Mouse (Mus musculus) embryonic stem cell, embryonic (primary cell): ENCODE results near the gene 6330409D20Rik.

Source experiments
- CTCF ChIA-PET, 4 experiments: fragments of 300-600 bp in 2 of 4; fragments of 350-600 bp in 2 of 4; sonication (Branson Sonifier 250); formaldehyde crosslinking; loops; one replicate each; lab custom pipeline; 2022; ENCODE audit warnings: inconsistent platforms in 2 of 4; lab: Charles Lee
- POLR2A ChIA-PET, 4 experiments: fragments of 300-600 bp in 2 of 4; fragments of 350-600 bp in 2 of 4; sonication (Branson Sonifier 250); formaldehyde crosslinking; loops; one replicate each; lab custom pipeline; 2022; ENCODE audit warnings: antibody characterized with exemption in 4 of 4, inconsistent platforms in 1 of 4; lab: Charles Lee

The 6330409D20Rik gene

GRCm38 (mm10) chr2:32740916-32741272 is at the start of gene 6330409D20Rik:
Gene 6330409D20Rik, minus strand, starts transcription at chr2:32741016.
- ChIA-PET CTCF (interaction anchor here in 3 of 4 experiments (0.6 to 1.2 kb wide), 5 partner anchors 12 to 45 kb away, joined by 3 to 4 read pairs (median 3); partner anchors contain the start of gene Tor2a (in 2 of the 3)), POLR2A (interaction anchor here in 2 of 4 experiments (0.8 to 12.4 kb wide), 6 partner anchors 10 to 41 kb away, joined by 4 to 118 read pairs (median 7); no protein-coding TSS in a partner anchor)

DNA sequence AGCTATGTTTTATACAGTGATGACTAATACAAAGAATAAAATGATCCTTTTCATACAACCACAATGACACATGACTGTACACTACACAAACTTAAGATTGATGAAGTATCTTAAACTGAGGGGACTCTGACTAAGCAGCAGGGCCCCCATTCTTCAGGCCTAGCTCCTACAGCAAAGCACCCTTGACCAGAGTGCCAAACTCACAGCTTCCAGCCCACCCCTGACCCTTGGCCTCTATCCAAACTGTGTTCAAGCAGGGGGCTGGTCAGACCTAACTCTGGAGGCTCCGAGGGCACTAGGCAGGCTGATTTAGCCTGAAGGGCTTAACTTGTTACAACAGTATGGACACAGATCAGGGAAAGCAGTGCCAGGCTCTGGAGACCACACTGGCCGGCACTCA is 47.8 kb upstream of the 6330409D20Rik start:
- ChIA-PET CTCF (interaction anchor here in 3 of 4 experiments (1.0 to 4.4 kb wide), 11 partner anchors 9 to 140 kb away, joined by 3 to 24 read pairs (median 8); partner anchors contain the start of gene Tor2a (in 1 of the 3)), POLR2A (interaction anchor here in 2 of 4 experiments (1.1 to 2.9 kb wide), 7 partner anchors 9 to 218 kb away, joined by 3 to 11 read pairs (median 3); partner anchors contain the start of gene Dpm2 (in 1 of the 2))

- ChIA-PET POLR2A (interaction anchor here in 3 of 4 experiments (0.6 to 2.9 kb wide), 17 partner anchors 13 to 471 kb away, joined by 3 to 11 read pairs (median 3); partner anchors contain the start of gene Dpm2 (in 1 of the 3)), CTCF (interaction anchor here (0.6 to 4.4 kb wide), 40 partner anchors 8 to 504 kb away, joined by 3 to 24 read pairs (median 4); partner anchors contain the start of gene Tor2a (in 1 of the 4))
Measured at GRCm38 (mm10) chr2:32787176-32787575, 46.4 kb upstream of the 6330409D20Rik start.

DNA sequence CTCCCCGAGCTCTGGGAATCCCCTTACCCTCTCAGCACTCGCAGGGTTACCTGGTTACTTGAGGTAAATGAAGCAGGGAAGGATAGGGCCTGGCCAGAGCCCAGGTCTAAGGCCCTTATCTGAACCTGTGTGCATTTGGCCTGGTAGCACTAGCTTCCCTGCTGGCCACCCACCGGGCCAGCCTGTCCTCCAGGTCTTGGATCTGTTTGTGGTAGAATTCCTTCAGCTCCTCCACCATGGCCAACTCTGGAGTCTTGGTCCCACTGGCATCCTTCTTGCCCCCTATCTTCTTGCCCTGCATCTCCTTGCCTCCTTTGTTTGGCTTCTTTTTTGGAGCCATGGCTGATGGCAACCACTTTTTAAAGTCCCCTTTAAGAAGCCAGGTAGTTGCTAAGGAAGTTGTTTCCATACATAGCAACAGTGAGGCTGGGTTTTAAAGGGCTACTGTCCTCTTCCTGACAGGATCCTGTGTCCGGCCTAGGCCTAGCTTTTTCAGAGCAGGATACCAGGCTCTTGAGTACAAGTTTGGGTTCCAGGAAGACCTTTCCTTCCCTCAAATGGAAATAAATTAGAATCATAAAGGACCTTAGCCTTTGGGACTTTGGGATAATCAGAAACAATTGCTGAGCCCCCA is 43.3 kb upstream of the 6330409D20Rik start, which contains the start of gene Cfap157:
Gene Cfap157, minus strand, starts transcription at position 381 of the 634 bp plus-strand sequence.
- ChIA-PET POLR2A (interaction anchor here in 2 of 4 experiments (0.5 to 2.6 kb wide), 9 partner anchors 10 to 1978 kb away, joined by 3 to 9 read pairs (median 4); partner anchors contain the start of genes Lrsam1 (in 1 of the 2) and Rpl12 (in 1 of the 2)), CTCF (interaction anchor here (0.6 to 2.8 kb wide), 10 partner anchors 13 to 209 kb away, joined by 3 to 9 read pairs (median 3); partner anchors contain the start of gene Pip5kl1 (in 1 of the 4))

DNA sequence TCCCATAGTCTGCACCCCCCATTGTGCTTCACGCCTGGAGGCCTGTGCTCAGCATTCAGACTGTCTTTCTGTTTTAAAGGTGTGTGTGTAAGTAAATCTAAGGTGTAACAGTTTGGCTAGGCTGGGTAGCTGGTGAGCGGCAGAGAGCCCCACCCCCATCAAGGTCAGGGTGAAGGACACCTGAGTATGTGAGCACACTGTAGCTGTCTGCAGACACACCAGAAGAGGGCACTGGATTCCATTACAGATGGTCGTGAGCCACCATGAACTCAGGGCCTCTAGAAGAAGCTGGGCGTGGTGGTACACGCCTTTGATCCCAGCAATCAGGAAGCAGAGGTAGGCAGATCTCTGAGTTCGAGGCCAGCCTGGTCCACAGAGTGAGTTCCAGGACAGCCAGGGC is 40.9 kb upstream of the 6330409D20Rik start:
- CTCF ChIA-PET, result interaction anchor here (0.7 to 5.2 kb wide), 43 partner anchors 10 to 682 kb away, joined by 3 to 98 read pairs (median 5); partner anchors contain the start of genes Tor2a (in 2 of the 4) and 9430097D07Rik (in 1 of the 4)
- POLR2A ChIA-PET, result interaction anchor here (0.5 to 2.1 kb wide), 27 partner anchors 11 to 676 kb away, joined by 3 to 14 read pairs (median 3); partner anchors contain the start of genes Tor2a (in 2 of the 4), Cdk9 (in 1 of the 4), Fpgs (in 1 of the 4) and Garnl3 (in 1 of the 4)

GRCm38 (mm10) chr2:32779714-32780113 is 38.9 kb upstream of the 6330409D20Rik start:
- CTCF ChIA-PET, result interaction anchor here (0.5 to 5.2 kb wide), 45 partner anchors 8 to 570 kb away, joined by 3 to 98 read pairs (median 5); partner anchors contain the start of genes Tor2a (in 2 of the 4) and Pip5kl1 (in 1 of the 4)
- POLR2A ChIA-PET, result interaction anchor here in 3 of 4 experiments (0.7 to 2.3 kb wide), 13 partner anchors 8 to 182 kb away, joined by 3 to 10 read pairs (median 4); partner anchors contain the start of genes Lrsam1 (in 3 of the 3) and Rpl12 (in 3 of the 3)

- CTCF ChIA-PET, result interaction anchor here (0.5 to 5.2 kb wide), 72 partner anchors 9 to 623 kb away, joined by 3 to 98 read pairs (median 4); partner anchors contain the start of genes Tor2a (in 3 of the 4), Cdk9 (in 1 of the 4) and Garnl3 (in 1 of the 4)
Measured at GRCm38 (mm10) chr2:32779131-32779530, 38.3 kb upstream of the 6330409D20Rik start.

GRCm38 (mm10) chr2:32778081-32778480 is 37.3 kb upstream of the 6330409D20Rik start:
- POLR2A ChIA-PET, result interaction anchor here in 2 of 4 experiments (0.9 to 2.3 kb wide), 7 partner anchors 21 to 184 kb away, joined by 3 to 6 read pairs (median 3); partner anchors contain the start of genes Lrsam1 (in 1 of the 2), Rpl12 (in 1 of the 2) and Tor2a (in 1 of the 2)
- CTCF ChIA-PET, result interaction anchor here (0.5 to 5.2 kb wide), 17 partner anchors 8 to 624 kb away, joined by 3 to 98 read pairs (median 8); partner anchors contain the start of gene Tor2a (in 1 of the 4)

More at GRCm38 (mm10) chr2:32779131-32779530, 38.3 kb upstream of the 6330409D20Rik start:
- POLR2A ChIA-PET, result interaction anchor here in 3 of 4 experiments (0.7 to 2.3 kb wide), 22 partner anchors 16 to 184 kb away, joined by 3 to 9 read pairs (median 3); partner anchors contain the start of genes Lrsam1 (in 2 of the 3), Rpl12 (in 2 of the 3), Cdk9 (in 1 of the 3) and Tor2a (in 1 of the 3)

DNA sequence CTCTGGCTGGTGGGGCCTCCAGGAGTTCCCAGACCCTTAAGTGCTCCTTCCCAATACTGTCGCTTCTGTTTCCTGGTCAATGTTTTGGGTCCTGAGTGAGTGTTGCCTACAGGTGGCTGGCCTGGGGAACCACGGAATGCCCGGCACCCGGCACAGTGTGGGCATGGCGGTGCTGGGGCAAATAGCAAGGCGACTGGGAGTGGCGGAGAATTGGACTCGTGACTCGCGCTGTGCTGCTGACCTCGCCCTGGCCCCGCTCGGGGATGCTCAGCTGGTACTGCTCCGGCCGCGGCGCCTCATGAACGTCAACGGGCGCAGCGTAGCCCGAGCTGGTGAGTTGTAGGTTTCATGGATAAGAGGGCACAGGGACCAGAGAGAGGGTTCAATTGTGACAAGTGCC is 35.4 kb upstream of the 6330409D20Rik start:
- ChIA-PET POLR2A (interaction anchor here in 3 of 4 experiments (0.6 to 1.5 kb wide), 7 partner anchors 9 to 132 kb away, joined by 3 to 6 read pairs (median 3); partner anchors contain the start of gene Eng (in 1 of the 3)), CTCF (interaction anchor here in 1 of 4 experiments (1.7 to 1.8 kb wide), 2 partner anchors 68 to 83 kb away, joined by 5 to 7 read pairs; no protein-coding TSS in a partner anchor)

GRCm38 (mm10) chr2:32775359-32776074 is 34.7 kb upstream of the 6330409D20Rik start, which contains the start of the genes Ttc16 and Ptrh1:
Gene Ttc16, minus strand, starts transcription at chr2:32775633.
Gene Ptrh1, plus strand, starts transcription at chr2:32775786.
- ChIA-PET POLR2A (interaction anchor here in 3 of 4 experiments (0.5 to 1.8 kb wide), 22 partner anchors 8 to 852 kb away, joined by 3 to 6 read pairs (median 4); partner anchors contain the start of genes Lrsam1 (in 3 of the 3), Rpl12 (in 3 of the 3) and Tor2a (in 1 of the 3)), CTCF (interaction anchor here in 3 of 4 experiments (0.5 to 2.5 kb wide), 15 partner anchors 11 to 192 kb away, joined by 3 to 7 read pairs (median 4); partner anchors contain the start of gene Tor2a (in 2 of the 3))

- POLR2A ChIA-PET, result interaction anchor here in 1 of 4 experiments (1.0 to 1.3 kb wide), 3 partner anchors 26 to 185 kb away, joined by 3 to 5 read pairs (median 5); partner anchors contain the start of gene St6galnac4
- CTCF ChIA-PET, result interaction anchor here (0.5 to 2.1 kb wide), 6 partner anchors 15 to 135 kb away, joined by 3 to 12 read pairs (median 3); partner anchors contain the start of gene Tor2a (in 1 of the 4)
Measured at GRCm38 (mm10) chr2:32772626-32773279, 31.9 kb upstream of the 6330409D20Rik start.

GRCm38 (mm10) chr2:32771886-32772285 is 31.1 kb upstream of the 6330409D20Rik start:
- CTCF ChIA-PET, result interaction anchor here (0.5 to 2.1 kb wide), 15 partner anchors 9 to 807 kb away, joined by 3 to 12 read pairs (median 4); partner anchors contain the start of genes Tor2a (in 2 of the 4) and Slc2a8 (in 1 of the 4)
- POLR2A ChIA-PET, result interaction anchor here in 2 of 4 experiments (0.6 to 1.3 kb wide), 9 partner anchors 8 to 810 kb away, joined by 3 to 8 read pairs (median 3); partner anchors contain the start of genes Cdk9 (in 1 of the 2) and St6galnac4 (in 1 of the 2)

DNA sequence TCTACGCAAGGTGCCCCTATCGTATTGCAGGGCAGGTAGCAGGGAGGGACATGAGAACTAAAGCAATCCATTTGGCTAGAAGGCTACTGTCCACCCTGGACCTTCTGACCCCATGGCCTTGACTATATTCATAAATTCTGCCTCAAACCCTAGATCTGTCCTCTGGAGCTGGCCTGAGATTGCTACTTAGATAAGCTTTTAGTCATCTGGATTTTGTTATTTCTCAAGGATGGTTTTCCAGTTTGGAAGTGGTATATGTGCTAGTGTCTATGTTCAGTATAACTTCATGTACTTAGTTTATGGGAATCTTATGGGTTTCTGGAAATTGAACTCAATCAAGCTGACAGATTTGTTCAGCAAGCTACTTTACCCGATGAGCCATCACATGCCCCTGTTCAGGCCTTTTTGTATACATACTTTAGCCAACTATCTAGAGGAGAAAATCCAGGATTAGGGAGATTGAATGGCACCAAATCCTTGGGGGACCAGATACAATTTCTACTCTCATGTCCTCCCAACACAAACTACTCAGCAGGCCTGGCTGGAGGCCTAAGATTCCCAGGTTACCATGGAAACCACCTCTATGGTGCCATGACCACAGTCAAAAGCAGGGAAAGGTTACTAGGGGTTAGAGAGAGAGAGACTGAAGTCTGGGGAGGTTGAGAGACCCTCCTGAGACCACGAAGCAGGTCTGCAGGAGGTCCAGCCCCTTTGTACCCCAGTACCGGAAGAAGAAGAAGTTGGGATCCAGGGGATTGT is 28.7 kb upstream of the 6330409D20Rik start:
- CTCF ChIA-PET, result interaction anchor here in 3 of 4 experiments (1.2 to 2.2 kb wide), 8 partner anchors 8 to 90 kb away, joined by 3 to 7 read pairs (median 5); partner anchors contain the start of gene Tor2a (in 3 of the 3)
- POLR2A ChIA-PET, result interaction anchor here in 1 of 4 experiments (1.0 to 4.3 kb wide), 5 partner anchors 13 to 108 kb away, joined by 3 to 28 read pairs (median 3); partner anchors contain the start of gene Tor2a

DNA sequence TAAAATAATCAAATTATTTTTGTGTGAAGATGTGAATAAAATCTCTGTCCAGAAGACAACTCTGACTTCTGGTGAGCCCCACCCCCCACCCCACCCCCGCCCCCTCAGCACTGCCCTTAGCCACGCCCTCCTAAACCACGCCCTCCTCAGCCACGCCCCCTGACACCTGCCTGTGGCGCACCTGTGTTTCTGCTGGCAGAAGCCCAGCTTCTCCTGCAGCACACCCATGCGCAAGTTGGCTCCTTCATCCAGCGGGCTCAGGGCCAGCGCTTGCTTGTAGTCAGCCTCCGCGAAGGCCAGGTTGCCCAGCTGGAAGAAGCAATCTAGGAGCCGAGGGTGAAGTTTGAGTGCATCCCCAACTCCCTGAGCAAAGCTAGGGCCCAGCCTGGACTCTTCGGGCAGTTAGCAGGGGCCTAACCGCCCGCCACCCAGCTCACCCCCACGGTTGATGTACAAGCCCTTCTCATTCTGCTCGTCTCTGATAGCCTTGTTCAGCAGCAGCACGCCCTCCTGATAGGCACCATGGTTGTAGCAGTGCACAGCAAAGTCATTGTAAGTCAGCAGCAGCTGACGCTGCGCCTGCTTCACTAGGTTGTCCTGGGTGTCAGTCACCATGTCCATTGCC is 28.0 kb upstream of the 6330409D20Rik start:
- ChIA-PET CTCF (interaction anchor here in 3 of 4 experiments (0.6 to 2.2 kb wide), 8 partner anchors 8 to 90 kb away, joined by 3 to 7 read pairs (median 5); partner anchors contain the start of gene Tor2a (in 3 of the 3)), POLR2A (interaction anchor here in 3 of 4 experiments (0.6 to 4.3 kb wide), 9 partner anchors 12 to 363 kb away, joined by 3 to 28 read pairs (median 3); partner anchors contain the start of genes Fpgs (in 1 of the 3), Garnl3 (in 1 of the 3) and Tor2a (in 1 of the 3))
